Mouse (Mus musculus): ENCODE data around the gene Pramef20.
"Not testable (repeated sequence)": the region's sequence is repeated elsewhere in the genome, so short reads cannot be mapped to it uniquely, and the experiment has no call there.

The Pramef20 gene

DNA sequence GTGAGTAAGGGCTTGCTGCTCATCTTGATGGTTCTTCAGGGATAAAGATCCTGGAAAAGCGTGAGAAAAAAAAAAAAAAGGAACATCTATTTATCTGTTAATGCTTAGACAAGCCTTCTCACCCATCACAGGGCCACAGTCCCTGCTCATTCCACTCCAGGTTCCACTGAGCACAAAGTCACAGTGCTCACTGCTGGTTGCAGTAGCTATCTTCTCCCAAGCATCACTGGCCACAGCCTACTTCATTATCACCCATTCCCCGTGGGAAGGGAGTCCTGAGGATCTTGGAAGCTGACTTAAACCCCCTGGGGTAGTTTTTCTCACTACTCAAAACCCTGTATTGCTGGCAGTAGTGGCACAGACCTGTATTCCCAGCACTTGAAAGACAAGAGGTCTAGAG lies at the start of gene Pramef20:
Gene Pramef20 (minus strand): TSS at position 23 of the 400 bp plus-strand sequence.
- no peak for DNase-seq (ENCODE audit: low spot score)

DNA sequence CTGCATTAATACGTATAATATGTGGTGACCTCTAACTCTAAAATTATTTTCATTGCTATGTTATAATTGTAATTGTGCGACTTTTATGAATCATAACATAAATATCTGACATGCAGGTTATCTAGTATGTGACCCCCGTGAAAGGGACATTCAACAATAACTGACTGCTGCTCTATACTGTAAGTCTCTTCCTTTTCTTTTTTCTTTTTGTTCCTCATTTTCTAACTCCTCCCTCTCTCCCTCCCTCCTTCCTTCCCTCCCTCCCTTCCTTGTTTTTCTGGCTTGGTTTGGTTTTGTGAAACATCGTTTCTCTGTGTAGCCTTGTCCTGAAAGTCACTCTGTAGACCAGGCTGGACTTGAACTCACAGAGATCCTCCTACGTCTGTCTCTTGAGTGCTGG lies 46.9 kb upstream of the Pramef20 start:
- DNase-seq (ENCODE audit: low spot score): no peak

DNA sequence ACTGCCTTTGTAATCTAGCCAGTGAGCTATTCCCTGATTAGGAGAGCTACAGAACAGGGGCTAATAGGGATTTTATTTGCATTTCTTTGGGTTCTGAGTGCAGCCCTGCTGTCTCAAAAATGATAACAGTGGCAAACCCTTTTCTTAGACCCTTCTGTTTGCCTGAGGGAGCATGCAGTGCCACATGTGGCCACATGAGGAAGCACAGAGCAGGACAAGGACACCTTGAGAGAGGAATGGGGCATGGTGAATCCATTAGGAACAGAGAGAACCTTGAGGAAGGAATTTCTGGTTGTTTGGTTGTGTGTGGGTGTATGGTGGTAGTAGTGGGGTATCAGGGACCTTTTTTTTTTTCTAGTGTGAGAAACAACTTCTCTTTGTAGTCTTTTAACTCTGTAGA lies 42.9 kb upstream of the Pramef20 start:
- DNase-seq (ENCODE audit: low spot score): no peak

DNA sequence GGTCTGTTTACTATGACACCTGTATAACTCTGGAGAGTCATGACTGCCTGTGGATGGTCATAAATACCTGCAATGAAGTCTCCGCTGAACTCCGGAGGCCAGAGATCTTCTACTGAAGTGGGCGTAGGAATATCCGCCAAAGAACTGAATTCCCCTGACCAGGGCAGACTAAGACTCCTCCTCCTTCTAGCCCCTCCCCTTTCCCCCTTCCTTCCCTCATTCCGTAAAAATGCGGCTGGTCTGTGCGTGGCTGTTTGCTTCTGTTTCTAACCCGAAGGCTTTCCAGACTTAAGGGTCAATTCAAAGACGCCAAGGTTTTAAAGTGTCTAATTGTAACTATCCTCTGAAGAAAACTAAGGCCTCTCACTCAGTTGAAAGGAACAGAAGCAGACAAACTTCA lies 30.6 kb upstream of the Pramef20 start, which contains the start of gene Pramef12:
Gene Pramef12 (minus strand): TSS at position 175 of the 400 bp plus-strand sequence.
- no peak for DNase-seq (ENCODE audit: low spot score)

DNA sequence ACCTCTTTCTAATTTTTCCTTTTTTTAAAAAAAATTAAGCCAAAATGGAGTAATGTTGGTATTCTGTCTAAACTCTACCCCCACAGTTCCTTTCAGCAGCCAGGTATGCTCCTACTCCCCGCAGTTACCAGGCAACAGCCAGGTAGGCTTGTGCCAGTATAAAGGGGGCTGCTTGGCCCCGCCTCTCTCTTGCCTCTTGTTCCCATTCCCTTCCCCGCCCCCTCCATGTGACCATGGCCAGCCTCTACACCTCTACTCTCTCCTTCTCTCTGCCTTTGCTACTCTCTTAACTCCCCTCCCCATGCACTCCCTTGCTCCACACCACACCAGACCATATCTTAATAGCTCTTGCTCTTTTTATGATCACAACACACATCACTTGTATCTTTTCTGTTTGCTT lies 28.5 kb upstream of the Pramef20 start:
- DNase-seq (ENCODE audit: low spot score): no peak

DNA sequence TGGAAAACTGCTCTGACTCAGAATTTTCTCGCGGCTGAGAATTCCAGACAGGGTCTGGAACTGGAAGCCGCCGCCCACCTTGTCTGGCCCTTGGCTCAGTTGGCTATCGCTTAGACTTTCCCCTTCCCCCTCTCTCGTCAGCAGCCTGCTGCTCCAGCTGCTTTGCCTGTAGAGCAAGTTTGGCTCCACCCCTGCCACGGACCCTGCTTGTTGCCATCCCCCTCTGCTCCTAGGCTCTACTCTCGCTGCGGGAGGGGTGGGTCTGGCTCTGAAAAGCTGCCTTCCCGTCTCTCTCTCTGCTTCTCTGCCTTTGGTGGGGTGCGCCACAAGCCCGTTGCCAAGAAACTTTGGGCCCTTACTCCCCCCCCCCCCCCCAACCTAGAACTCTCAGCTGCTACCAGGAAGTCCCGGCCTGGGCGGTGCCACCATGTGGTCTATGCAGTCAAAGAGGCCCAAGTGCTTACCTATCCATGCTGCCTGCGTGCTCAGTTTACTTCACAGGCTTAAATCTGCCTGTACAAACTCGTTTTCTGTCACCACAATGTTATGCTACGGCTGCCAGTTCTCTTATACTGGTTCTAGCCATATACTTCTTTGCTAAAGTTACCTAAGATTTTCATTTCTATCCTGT lies 26.8 kb upstream of the Pramef20 start:
- no peak for DNase-seq (ENCODE audit: low spot score)

DNA sequence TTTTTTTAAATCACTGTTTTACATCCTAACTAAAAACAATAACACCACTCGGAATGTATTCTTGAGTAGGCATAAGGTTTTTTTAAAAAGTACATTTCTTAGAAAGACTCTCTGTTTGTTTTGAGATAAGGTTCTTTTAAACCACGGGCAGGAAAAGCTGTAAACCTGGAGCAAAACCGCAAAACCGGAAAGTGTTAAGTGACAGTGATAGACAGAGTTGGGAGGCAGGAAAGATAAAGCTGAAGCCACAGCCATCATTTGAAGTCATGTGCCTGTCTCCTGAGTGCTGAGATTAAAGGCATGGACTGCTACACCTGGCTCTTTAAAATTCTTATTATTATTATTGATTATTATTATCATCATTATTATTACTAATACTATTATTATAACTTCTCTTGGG lies 25.0 kb upstream of the Pramef20 start:
- no peak for DNase-seq (ENCODE audit: low spot score)

DNA sequence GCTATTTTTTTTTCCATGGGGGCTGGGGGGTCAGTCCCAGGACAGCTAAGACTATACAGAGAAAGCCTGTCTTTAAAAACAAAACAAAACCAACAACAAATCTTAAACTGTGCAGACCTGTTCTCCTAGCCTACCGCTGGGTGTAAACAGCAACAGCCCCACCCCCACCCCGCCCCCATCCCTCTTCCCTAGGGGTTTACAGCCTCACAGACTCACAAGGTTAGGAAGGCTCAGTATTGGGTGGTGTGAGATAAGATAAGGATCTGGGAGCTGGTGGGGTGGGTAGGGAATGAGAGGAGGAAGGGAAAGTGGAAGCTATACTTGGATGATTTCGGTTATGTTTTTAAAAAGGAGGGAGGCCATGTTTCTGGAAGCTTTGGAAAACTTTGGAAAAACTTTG lies 18.6 kb upstream of the Pramef20 start:
- DNase-seq (ENCODE audit: low spot score): no peak

DNA sequence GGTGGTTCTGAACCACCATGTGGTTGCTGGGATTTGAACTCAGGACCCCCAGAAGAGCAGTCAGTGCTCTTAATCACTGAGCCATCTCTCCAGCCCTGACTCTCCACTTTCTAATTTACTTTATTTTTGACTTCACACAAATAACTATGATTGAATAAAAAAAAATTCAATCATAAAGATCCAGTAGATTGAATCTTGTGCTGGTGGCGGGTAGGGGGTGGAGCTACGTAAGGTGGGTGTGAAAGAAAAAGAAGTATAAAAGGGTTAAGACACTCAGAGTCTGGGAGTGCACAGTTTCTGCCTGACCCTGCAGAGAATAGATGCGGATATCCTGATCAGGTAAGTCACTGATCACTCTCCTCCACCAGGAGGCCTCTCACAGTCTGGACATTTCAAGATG lies 20.1 kb downstream of the Pramef20 start, which contains the start of gene Gm13119:
Gene Gm13119 (plus strand): TSS at position 301 of the 400 bp plus-strand sequence.
- not testable (repeated sequence) for DNase-seq (ENCODE audit: low spot score)

DNA sequence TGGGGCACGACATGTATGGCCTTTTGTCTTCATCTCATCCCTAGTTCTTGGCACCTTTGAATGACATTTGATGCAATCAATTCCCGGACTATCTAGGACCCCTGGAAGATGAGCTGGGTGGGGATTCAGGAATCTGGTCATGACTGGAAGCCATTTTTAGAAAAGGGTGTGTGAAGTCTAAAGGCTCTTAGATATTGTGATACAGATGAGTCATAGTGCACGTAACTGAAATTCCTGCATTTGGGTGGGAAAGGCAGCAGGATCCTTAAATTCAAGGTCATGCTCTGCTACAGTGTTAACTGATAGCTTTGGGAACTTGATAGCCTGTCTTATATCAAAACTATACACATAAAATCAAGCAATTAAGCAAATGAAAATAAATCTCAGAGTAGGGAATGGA lies 41.9 kb downstream of the Pramef20 start:
- not testable (repeated sequence) for DNase-seq (ENCODE audit: low spot score)

DNA sequence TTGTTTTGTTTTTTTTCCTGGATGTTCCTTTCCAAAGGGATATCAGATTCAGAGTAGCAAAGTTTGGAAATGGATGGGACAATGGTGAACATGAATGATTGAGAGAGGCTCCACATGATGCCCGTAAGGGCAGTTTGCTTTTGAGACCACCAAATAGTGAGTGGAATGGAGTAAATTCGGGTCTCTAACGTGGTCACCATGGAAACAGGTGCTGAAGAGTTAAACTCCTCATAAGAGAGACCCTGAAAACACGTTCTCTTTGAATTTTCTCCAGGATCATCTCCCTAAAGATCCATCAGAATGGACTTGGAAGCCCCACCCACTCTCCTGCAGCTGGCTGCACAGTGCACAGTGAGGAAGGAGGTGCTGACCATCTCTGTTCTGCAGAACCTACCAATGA lies 47.8 kb downstream of the Pramef20 start, which contains the start of gene Gm13128:
Gene Gm13128 (plus strand): TSS at position 301 of the 400 bp plus-strand sequence.
- not testable (repeated sequence) for DNase-seq (ENCODE audit: low spot score)

Measured in MN1 (cell line).